Mouse (Mus musculus) T-helper 2 cell (primary cell): Measurements from ENCODE around the gene Eif4enif1.
"Not testable (repeated sequence)": the region's sequence is repeated elsewhere in the genome, so short reads cannot be mapped to it uniquely, and the experiment has no call there.

Experiments used
- in situ Hi-C: fragments of 300-600 bp; cut with MboI, MseI; formaldehyde crosslinking; loops from one replicate; pipeline ENCODE4 v1.15.1; 2025; ENCODE audit warnings: high pct_unique_total_duplicates

Eif4enif1 gene

DNA sequence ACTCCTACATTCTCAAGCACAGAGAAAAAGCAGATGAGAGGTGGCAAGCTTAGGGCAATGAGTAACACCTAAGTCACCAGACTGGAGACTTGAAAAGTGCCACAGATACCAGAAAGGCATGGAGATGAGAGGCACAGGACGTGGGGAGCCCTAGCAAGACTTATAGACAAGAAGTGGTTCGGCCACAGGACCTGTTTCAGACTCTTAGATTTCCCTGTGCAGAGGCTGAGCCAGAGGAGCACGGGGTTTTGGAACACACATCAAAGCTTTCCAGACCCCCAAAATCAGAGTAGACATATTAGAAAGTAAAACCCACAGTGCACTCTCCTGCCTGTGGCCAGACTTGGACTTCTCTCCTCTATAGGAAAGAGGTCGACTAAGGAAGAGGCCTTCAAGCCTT, 20.9 kb upstream of the Eif4enif1 start:
- in situ Hi-C loops: not testable (repeated sequence)

GRCm38 (mm10) chr11:3181971-3182370, 20.2 kb upstream of the Eif4enif1 start:
- in situ Hi-C loops: not testable (repeated sequence)

- in situ Hi-C loops: not testable (repeated sequence)
These were observed 19.5 kb upstream of the Eif4enif1 start for GRCm38 (mm10) chr11:3182707-3183106.

DNA sequence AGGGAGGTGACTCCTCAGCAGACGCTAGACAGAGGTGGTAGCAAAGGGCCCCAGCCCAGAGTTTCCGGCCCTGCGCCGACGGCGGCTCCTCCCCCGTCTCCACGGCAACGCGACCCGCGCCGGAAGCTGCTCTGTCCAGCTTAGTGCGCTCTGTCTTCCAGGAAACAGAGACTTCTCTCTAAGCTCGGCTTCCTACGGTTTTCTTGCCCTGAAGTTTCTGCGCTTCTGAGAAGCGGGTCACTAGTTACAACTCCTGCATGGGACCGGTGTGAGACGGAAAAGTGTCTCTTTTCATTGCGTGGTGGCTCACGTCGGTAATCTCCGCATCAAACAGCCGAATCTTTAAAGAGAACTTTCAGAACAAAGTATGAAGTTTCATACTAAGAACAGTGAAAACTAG, 8.8 kb upstream of the Eif4enif1 start, which contains the start of gene Sfi1:
Gene Sfi1, minus strand, starts transcription at position 101 of the 400 bp plus-strand sequence.
- in situ Hi-C loops: no loop called here

GRCm38 (mm10) chr11:3200636-3201035, 1.6 kb upstream of the Eif4enif1 start:
- in situ Hi-C loops: loop anchor here (10.0 kb wide), 1 partner anchor 1884 kb away; no protein-coding TSS in a partner anchor

GRCm38 (mm10) chr11:3201326-3202230, 614 bp upstream of the Eif4enif1 start:
- in situ Hi-C loops: loop anchor here (10.0 kb wide), 1 partner anchor 1883 kb away; no protein-coding TSS in a partner anchor

- in situ Hi-C loops: loop anchor here (10.0 kb wide), 1 partner anchor 1882 kb away; no protein-coding TSS in a partner anchor
These were observed 719 bp downstream of the Eif4enif1 start for GRCm38 (mm10) chr11:3202781-3203441.

GRCm38 (mm10) chr11:3203771-3204170, 1.6 kb downstream of the Eif4enif1 start:
- in situ Hi-C loops: loop anchor here (10.0 kb wide), 1 partner anchor 1881 kb away; no protein-coding TSS in a partner anchor

- in situ Hi-C loops: loop anchor here (10.0 kb wide), 1 partner anchor 1880 kb away; no protein-coding TSS in a partner anchor
These were observed 3.0 kb downstream of the Eif4enif1 start for GRCm38 (mm10) chr11:3205207-3205606.

DNA sequence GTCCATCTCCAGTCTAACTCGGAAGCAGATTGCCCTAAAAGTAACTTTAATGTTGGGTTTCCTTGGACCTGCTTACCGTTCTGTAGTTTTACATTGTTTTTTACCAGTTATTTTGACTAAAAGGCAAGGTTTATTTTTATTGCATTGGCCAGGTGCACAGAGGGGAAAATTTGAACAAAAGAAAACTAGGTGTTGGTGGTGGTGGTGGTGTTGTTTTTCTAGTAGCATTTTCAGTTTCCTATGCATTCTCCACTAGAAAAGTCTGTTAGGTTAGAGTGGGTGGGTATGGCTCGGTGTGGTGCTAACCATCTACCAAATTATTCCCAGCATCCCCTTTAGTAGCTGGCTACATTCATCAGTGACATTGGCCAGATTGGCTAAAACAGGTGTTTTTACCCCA, 4.6 kb downstream of the Eif4enif1 start:
- in situ Hi-C loops: loop anchor here (10.0 kb wide), 1 partner anchor 1878 kb away; no protein-coding TSS in a partner anchor

- in situ Hi-C loops: no loop called here
These were observed 10.3 kb downstream of the Eif4enif1 start for GRCm38 (mm10) chr11:3212526-3212925.

- in situ Hi-C loops: loop anchor here (10.0 kb wide), 1 partner anchor 82 kb away; no protein-coding TSS in a partner anchor
These were observed 20.9 kb downstream of the Eif4enif1 start for GRCm38 (mm10) chr11:3223105-3223504.

DNA sequence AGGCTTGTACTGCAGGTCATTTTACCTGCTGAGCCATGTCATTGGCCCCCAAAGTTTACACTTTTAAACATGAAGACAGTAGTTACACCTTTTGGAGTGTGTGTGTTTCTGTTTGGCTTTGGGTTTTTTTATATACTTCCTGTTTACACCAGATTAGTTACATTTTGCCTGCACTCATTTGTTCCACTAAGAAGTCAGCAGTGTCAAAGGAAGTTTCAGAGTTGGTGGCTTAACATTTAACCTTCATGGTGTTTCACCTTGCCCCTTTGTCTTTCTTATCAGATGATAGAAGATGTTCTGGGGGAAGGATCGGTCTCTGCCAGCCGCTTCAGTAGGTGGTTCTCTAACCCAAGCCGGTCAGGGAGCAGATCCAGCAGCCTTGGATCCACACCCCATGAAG, 24.9 kb downstream of the Eif4enif1 start:
- in situ Hi-C loops: loop anchor here (10.0 kb wide), 1 partner anchor 78 kb away; no protein-coding TSS in a partner anchor

DNA sequence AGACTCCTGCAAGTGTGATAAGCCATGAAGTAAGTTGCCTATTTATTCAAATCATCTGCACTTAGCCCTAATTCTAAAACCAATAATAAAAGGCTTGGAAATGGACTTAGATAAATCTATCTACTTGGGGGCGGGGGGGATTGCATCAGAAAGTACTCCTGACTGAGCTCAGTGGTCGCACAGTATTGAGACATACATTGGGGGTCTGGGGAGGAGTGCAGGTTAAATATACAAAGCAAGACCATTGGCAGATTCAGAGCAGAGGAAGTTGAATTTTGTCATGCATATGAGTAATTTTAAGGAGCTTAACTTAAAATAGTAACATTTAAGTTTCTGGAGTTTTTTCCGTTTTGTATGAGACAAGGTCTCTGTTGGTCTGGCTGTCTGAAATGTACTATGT, 30.1 kb downstream of the Eif4enif1 start:
- in situ Hi-C loops: no loop called here

GRCm38 (mm10) chr11:3233704-3234103, 31.5 kb downstream of the Eif4enif1 start:
- in situ Hi-C loops: no loop called here

- in situ Hi-C loops: no loop called here
These were observed 33.1 kb downstream of the Eif4enif1 start for GRCm38 (mm10) chr11:3235277-3235676.

GRCm38 (mm10) chr11:3242395-3242794, 40.2 kb downstream of the Eif4enif1 start:
- in situ Hi-C loops: no loop called here

GRCm38 (mm10) chr11:3243771-3244170, 41.6 kb downstream of the Eif4enif1 start:
- in situ Hi-C loops: no loop called here

- in situ Hi-C loops: no loop called here
These were observed 45.2 kb downstream of the Eif4enif1 start for GRCm38 (mm10) chr11:3247387-3247786.

GRCm38 (mm10) chr11:3259537-3259936, 57.3 kb downstream of the Eif4enif1 start:
- in situ Hi-C loops: no loop called here

- in situ Hi-C loops: no loop called here
These were observed 63.3 kb downstream of the Eif4enif1 start for GRCm38 (mm10) chr11:3265291-3266078.
